Mouse (Mus musculus) macrophage (primary cell): ENCODE data around the gene Atf7. TPM values are rescaled to one million over a fixed set of nuclear protein-coding genes. Genes with fewer than 3 reads are reported as not detected.

ENCODE experiments used
- H3K27ac ChIP-seq: fragments of 350-480 bp; formaldehyde crosslinking; 2 replicates; pipeline ENCODE4 v1.9.0; 2021
- H3K36me3 ChIP-seq: fragments of 350-480 bp; formaldehyde crosslinking; 2 replicates; pipeline ENCODE4 v1.9.0; 2021; ENCODE audit errors: inconsistent target
- H3K4me3 ChIP-seq: fragments of 350-480 bp; formaldehyde crosslinking; 2 replicates; pipeline ENCODE4 v1.9.0; 2021; ENCODE audit errors: inconsistent target
- H3K79me2 ChIP-seq: fragments of 350-480 bp; formaldehyde crosslinking; 2 replicates; pipeline ENCODE4 v1.9.0; 2021; ENCODE audit errors: inconsistent target
- WGBS: methylation state at CpG from one replicate; pipeline ENCODE4 v1.1.7; 2026; ENCODE audit warnings: inconsistent platforms; ENCODE audit not compliant: missing documents; 5-methylcytosine and 5-hydroxymethylcytosine counted together
- polyA plus RNA-seq: library from polyadenylated mRNA; stranded (reverse); fragments of 250-400 nt; gene quantifications from 3 replicates; pipeline ENCODE4 v1.2.4, GENCODE M21; 2018; ENCODE audit warnings: inconsistent platforms

Atf7 gene
- polyA plus RNA-seq, 1 experiment from 2014 or later = 59.3 TPM

DNA sequence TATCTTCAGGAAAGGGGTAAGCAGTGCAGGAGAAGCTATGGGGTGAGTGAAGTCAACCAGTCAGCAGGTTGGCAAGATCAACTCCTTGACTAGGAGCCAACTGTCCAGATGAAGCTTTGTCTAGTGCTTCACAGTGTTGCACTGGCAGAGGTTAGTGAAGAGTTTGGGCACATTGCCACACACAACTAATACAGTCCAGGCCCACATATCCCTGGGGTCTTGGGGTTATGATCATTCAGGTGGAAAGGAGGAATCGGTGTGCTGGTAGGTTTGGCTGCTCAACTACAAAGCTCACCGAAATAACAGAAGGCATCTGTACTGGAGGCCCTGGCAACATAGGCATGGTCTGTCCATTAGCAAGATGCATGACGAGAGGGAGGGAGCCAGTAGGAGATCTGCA, 77.8 kb downstream of the Atf7 start:
- Histone ChIP-seq H3K36me3 (peaks cover 64% of the 10 kb centered on the region), H3K27ac (no peak overlapping the region), H3K79me2 (no peaks in the 10 kb centered on the region), H3K4me3 (no peak overlapping the region)
- WGBS = 95% methylated on average over 3 of the region's 3 CpGs

DNA sequence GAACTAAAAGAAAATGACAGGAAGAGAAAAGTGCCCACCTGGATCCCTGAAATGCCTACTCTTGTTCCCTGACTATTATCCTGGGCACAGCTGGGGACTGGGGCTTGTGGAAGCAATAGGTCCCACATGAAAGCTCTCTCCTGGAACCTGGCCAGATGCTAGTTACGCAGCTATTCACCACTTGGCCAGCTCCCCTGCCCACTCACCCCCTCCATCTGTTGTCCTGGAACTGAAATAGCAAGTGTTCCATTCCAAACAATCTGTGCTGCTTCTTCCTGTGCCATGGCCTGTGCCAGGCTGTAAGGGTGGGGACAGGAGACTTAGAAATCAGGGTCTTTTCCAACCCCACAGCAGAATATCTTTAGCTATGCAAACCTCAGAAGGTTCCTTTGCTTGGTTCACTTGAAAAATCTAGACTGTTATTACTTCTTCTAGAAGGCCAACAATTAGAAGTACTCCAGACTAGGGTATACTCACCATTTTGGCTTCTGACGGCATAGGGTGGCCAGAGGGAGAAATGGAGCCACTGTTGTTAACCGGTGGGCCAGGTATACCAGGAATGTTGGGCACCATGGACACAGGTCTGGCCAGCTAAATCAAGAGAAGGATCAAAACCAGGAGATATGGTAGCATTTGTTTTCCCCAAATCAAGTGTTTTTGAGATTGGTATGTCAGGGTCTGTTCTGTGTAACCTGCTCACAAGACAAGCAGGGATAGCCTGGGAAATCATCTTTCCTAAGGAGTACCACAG, 78.4 kb downstream of the Atf7 start:
- peaks cover 64% of the 10 kb centered on the region for H3K36me3 ChIP-seq
- 100% methylated on average over 3 of the region's 3 CpGs for WGBS

DNA sequence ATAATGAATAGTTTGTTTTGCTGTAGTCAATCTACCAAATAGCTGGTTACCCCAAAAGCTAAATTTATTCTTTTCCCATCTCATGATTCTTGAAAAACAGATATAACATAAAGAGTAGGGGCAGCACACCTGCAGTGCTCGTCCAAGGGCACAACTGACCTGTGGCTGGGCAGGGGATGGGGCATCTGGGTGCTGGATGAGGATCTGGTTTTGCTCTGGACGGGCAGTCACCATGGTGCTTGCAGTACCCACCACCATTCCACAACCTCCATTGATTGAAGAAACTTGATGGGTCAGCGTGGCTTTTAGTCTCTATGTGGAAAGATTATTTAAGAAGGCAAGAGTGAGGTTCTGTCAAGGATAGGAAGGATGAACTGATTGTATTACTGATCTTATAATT, 79.0 kb downstream of the Atf7 start:
- 95% methylated on average over 3 of the region's 3 CpGs for WGBS
- no peaks in the 10 kb centered on the region for H3K79me2 ChIP-seq
- H3K36me3 ChIP-seq = peaks cover 65% of the 10 kb centered on the region
- H3K4me3 ChIP-seq = no peak overlapping the region
- H3K27ac ChIP-seq = no peak overlapping the region

More for the DNA sequence above, 78.4 kb downstream of the Atf7 start:
- H3K27ac ChIP-seq = no peak overlapping the region
- H3K4me3 ChIP-seq = no peak overlapping the region
- H3K79me2 ChIP-seq = no peaks in the 10 kb centered on the region

DNA sequence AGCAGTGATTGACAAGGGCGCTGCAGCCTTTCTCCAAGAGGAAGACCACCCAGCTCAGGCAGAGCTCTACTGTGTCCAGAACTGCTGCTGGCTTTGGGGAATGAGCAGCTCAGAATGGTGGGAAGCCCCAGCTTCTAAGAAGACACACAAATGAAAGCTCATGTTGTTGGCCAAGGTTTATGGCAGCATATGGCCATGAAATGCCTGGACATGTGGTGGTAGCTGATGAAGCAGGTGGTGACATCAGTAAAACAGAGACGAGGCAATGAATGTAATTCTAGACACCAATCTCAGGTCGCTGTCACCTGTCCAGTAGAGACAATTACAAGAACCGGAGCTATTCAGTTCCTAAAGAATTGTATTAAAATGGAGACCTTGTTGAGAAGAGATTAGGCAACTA, 80.5 kb downstream of the Atf7 start:
- H3K4me3 ChIP-seq = no peak overlapping the region
- H3K79me2 ChIP-seq = no peaks in the 10 kb centered on the region
- 98% methylated on average over 4 of the region's 4 CpGs for WGBS
- H3K27ac ChIP-seq = no peak overlapping the region
- H3K36me3 ChIP-seq = peaks cover 76% of the 10 kb centered on the region

DNA sequence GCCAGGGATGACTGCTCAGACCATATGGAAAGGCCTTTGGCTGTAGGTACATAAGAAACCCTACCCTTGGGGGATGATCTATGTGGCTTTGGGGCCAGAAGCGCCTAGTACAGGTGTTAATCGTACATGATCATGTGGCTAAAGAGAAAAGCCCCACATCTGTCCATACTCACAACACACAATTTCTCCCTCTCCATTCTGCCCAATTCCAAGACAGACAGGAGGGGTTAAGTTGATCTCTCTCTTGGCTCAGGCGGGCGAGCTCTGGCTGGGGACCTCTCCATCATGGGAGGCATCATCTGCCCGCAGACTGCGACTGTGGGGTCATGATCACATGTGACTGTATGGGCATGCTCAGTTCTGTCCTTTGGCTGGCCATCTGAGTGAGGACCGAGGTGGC, 91.3 kb downstream of the Atf7 start:
- H3K4me3 ChIP-seq = no peak overlapping the region

DNA sequence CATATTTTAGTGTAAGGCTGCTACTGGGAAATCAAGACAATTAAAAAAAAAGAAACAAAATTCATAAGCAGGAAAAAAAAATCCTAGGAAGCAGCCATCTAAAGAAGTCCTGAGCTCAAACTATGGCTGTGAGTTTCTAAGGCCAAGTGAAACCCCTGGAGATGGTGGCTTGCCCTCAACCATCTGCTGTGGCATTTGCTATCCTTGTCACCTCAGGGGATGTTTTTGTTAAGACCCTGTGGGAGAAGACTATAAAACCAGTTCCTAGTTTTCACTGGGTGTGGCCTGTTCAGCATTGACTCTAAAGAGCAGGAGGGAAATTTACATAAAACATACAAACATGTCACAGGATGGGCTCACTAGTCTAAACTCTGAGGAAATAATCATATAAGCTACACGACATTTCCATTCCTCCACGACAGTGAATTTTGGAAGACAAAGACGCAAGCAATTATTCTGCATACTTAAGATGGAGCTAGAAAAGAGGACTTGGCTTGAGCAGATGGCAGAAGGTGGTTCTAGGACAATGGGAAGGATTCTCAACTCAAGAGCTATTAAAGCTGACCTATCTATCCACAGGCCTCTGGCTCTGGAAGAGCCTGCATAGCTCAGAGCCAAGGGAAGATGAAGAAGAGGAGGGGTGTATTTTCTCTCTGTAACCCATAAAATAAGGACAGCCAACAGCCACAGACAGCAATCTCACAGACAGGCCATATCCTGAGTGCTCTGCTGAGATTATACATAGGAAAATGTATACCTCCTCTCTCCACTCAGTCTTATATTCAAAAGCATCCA, 93.0 kb downstream of the Atf7 start:
- WGBS = 95% methylated on average over 3 of the region's 3 CpGs
- H3K4me3 ChIP-seq = no peak overlapping the region
- H3K27ac ChIP-seq = no peak overlapping the region
- H3K79me2 ChIP-seq = no peaks in the 10 kb centered on the region
- peaks cover 77% of the 10 kb centered on the region for H3K36me3 ChIP-seq

More for the DNA sequence above, 91.3 kb downstream of the Atf7 start:
- no peaks in the 10 kb centered on the region for H3K79me2 ChIP-seq
- 97% methylated on average over 7 of the region's 7 CpGs for WGBS
- no peak overlapping the region for H3K27ac ChIP-seq
- peaks cover 83% of the 10 kb centered on the region for H3K36me3 ChIP-seq

DNA sequence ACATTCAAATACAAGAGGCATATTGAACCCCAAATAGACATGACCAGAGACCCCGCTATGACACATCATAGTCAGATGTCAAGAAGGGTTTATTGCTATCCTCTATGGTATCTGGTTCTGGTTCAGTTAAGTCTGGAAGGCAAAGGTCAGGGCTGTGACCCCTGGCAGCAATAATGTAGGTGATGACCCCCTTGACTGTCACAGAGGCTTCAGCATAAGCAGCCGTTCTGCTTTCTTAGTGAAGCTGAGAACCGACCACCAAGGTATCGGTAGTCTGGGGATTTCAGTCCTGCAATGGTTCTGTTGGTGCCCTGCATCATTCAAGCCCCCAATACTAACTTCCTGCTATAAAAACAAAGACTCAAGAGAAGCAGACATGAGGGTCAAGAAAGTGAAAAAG, 93.7 kb downstream of the Atf7 start:
- H3K4me3 ChIP-seq = no peak overlapping the region
- WGBS = 95% methylated on average over 4 of the region's 4 CpGs
- no peaks in the 10 kb centered on the region for H3K79me2 ChIP-seq
- peaks cover 70% of the 10 kb centered on the region for H3K36me3 ChIP-seq
- H3K27ac ChIP-seq = no peak overlapping the region

DNA sequence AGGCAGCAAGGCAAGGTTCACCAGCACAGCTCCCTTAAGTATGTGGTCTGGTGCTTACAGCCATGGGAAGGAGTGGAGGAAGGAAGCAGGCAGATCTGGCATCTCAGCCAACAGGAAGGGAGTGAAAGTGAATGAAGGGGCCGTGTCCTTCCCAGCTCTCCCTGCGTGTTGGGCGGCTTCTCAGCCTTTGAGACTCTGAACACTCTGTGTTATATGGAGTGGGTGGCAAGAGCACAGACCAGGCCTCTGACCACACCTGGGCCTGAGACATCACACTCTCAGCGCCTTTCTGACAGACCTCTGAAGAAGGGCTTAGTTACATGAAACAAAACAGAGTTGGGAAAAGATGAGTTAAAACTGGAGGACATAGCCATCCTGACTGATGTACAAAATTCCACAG, 94.7 kb downstream of the Atf7 start:
- Histone ChIP-seq H3K4me3 (no peak overlapping the region), H3K79me2 (no peaks in the 10 kb centered on the region), H3K27ac (no peak overlapping the region), H3K36me3 (peaks cover 60% of the 10 kb centered on the region)
- 79% methylated on average over 4 of the region's 4 CpGs for WGBS

DNA sequence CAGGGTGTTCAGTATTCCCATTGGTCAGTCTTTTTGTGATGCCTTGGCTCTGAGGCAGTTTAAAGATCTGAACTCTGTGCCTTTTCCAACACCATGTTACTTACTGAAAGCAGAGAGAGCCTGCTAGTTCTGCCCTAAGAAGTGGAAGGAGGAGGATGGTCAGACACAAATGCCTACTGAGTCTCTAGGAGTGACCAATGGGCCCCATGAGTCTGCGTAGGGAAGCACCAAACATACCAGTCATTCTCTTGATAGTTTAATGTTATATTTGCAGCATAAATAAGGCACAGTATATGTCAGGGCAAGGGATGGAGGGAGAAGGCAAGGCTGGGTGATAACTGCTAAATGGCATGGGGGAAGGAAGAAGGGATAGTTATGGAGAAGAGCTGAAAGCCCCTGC, 96.9 kb downstream of the Atf7 start:
- 87% methylated on average over 1 of the region's 1 CpGs for WGBS
- Histone ChIP-seq H3K4me3 (no peak overlapping the region), H3K27ac (no peak overlapping the region), H3K79me2 (no peaks in the 10 kb centered on the region), H3K36me3 (peaks cover 51% of the 10 kb centered on the region)

DNA sequence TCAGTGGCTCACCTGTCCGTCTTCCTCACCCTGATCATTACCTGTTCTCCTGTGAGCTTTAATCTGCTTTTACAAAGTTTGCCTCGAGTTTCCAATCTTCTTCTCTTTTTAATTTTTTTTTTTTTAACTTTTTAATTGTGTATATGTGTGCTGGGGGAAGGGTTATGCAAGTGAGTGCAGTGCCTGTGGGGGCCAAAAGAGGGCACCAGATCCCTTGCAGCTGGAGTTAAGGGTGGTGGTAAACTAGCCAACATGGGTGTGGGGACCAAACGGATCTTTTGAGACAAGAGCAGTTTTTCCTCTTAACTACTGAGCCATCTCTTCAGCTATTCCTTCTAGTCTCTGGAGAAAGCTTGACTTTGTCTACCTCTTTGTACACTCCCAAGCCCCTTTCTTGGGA, 97.3 kb downstream of the Atf7 start:
- 89% methylated on average over 3 of the region's 3 CpGs for WGBS
- no peak overlapping the region for H3K27ac ChIP-seq
- H3K4me3 ChIP-seq = no peak overlapping the region
- peaks cover 47% of the 10 kb centered on the region for H3K36me3 ChIP-seq
- H3K79me2 ChIP-seq = no peaks in the 10 kb centered on the region

DNA sequence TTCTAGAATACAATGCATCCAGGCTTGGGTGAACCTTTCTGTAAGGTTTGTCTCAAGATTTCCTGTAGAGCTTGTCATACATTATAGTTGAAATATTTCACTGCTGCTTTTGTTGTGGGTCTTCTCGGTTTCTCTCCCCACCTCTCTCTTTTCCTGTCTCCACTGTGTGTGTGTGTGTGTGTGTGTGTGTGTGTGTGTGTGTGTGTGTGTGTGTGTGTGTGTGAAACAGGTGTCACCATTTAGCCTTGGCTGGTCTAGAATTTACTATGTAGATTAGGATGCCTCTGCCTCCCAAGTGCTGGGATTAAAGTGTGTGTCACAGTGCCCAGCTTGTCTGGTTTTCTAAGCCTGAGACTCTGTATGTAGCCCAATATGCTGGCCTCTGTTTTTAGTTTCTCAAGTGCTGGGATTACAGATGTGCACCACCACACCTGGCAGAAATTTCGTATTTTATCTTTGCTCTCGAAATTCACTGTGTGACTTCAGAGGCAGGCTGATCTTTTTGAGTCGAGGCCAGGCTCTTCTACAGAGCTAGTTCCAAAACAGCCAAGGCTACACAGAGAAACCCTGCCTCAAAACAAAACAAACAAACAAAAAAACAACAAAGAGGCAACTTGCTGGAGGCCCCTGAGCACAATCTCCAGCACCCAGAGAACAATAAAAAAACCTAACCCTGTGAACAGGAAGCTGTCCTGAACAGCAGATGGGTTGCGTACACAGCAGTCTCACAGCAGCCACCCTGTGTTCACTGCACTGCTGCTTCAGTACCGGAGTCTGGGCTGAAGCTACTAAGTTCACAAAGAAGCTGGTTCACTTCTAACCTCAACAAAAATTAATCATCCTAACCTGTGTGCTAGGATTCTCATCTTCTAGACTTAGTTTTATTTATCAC, 98.9 kb downstream of the Atf7 start:
- peaks cover 3% of the 10 kb centered on the region; the same call in 1 of the 2 replicates for H3K79me2 ChIP-seq
- peaks cover 49% of the 10 kb centered on the region for H3K36me3 ChIP-seq
- H3K4me3 ChIP-seq = no peak overlapping the region
- no peak overlapping the region for H3K27ac ChIP-seq
- WGBS = 90% methylated on average over 6 of the region's 6 CpGs

DNA sequence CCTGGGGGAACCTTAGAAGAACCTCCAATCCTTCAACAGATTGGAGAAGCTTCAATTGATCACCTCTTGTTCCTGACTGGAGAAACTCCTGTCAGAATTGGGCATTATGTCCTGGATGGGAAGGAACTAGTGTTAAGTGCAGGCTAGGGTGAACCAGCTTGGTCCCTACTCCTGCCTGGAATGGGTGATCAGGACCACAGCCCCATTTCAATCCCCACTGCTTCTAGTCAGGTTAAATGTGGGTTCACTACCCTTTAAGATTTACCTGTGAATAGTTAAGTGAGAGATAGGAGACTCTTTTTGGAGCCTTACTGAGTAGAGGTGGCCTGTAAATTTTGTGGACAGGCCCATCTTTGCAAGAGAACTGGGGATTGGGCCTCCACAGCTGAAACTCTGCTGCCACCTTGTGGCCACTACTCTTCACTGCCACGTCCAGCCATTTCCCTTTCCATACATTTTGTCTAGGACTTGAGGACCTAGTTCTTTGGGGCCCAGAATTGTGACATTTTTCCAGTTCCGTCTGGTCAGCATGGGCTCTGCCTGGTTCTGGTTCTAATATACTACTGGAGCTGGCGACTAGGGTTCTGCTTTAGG, 100.3 kb downstream of the Atf7 start, which contains the start of gene Npff:
Npff (minus strand) TSS at position 51 of the 594 bp plus-strand sequence.
- WGBS = 38% methylated on average over 3 of the region's 3 CpGs
- H3K4me3 ChIP-seq = no peak within 1 kb of the TSS
- H3K36me3 ChIP-seq = peaks cover 40% of the 10 kb centered on the region
- H3K79me2 ChIP-seq = peaks cover 17% of the 10 kb centered on the region
- no peak within 1 kb of the TSS for H3K27ac ChIP-seq

DNA sequence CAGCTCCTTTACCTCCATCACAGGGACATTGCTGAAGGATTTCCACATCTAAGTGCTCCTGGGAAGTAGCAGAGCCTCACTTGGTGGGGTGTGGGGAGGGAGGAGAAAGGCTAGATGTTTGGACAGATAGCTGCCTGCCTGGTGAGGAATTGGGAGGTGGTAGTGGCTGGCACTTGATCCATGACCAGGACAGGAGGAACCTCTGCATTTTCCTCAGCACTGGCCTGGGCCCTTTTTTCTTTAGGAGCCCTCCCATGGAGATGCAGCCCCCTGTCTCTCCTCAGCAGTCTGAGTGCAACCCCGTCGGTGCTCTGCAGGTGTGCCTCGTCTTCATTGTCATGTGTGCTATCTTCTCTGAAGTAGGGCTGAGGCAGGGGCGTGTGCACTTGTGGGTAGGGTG, 103.8 kb downstream of the Atf7 start:
- H3K4me3 ChIP-seq = no peak overlapping the region
- no peak overlapping the region for H3K27ac ChIP-seq
- H3K36me3 ChIP-seq = peaks cover 25% of the 10 kb centered on the region
- H3K79me2 ChIP-seq = peaks cover 30% of the 10 kb centered on the region
- WGBS = 98% methylated on average over 4 of the region's 4 CpGs

DNA sequence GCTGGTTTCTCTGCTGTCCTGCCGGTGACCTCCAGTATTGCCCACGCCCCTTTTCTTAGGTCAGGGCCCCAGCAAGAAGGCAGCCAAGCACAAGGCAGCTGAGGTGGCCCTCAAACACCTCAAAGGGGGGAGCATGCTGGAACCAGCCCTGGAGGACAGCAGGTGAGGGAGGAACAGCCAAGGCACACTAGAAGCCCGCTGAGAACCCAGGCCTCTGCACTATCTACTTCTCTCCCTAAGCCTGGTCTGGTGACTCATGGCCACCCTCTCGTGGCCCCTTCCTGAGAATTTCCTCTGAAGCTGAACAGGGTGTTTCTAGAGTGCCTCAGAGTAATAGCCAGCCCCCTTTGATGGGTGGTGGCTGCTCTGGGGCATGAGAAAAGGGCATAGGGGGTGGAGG, 104.8 kb downstream of the Atf7 start:
- Histone ChIP-seq H3K27ac (peak overlapping the region; percentile 79), H3K79me2 (peaks cover 30% of the 10 kb centered on the region), H3K36me3 (peaks cover 25% of the 10 kb centered on the region), H3K4me3 (no peak overlapping the region)
- 0% methylated on average over 2 of the region's 4 CpGs for WGBS
